Mouse (Mus musculus): Measurements from ENCODE around the gene Slc22a1.

GRCm38 (mm10) chr17:12655826-12656225, 19.8 kb downstream of the Slc22a1 start:
- no peak for TF ChIP-seq CTCF (conservative IDR thresholded peaks at IDR 0.05; ENCODE audit: insufficient read depth, insufficient read length, low read depth, low read length)
- no peak for TF ChIP-seq POLR2A (IDR thresholded peaks at IDR 0.05; ENCODE audit: low read depth, low read length)

All from kidney, adult 2 months (tissue).